Mouse (Mus musculus) spleen, postnatal 36 days (tissue): ENCODE results near the gene Myo18b.

Experiments used
- DNase-seq, 2 experiments: peaks; one replicate each; pipeline ENCODE4 v3.0.0; 2022; ENCODE audit warnings: low spot score in 2 of 2, mixed read lengths in 1 of 2

The Myo18b gene

GRCm38 (mm10) chr5:112678153-112678552 is 218.0 kb downstream of the Myo18b start:
- DNase-seq, result no peak

- DNase-seq, result no peak
Measured at GRCm38 (mm10) chr5:112674806-112675205, 221.4 kb downstream of the Myo18b start.

GRCm38 (mm10) chr5:112672457-112672856 is 223.7 kb downstream of the Myo18b start:
- no peak for DNase-seq

GRCm38 (mm10) chr5:112671961-112672360 is 224.2 kb downstream of the Myo18b start:
- no peak for DNase-seq

- no peak for DNase-seq
Measured at GRCm38 (mm10) chr5:112667153-112667552, 229.0 kb downstream of the Myo18b start.

- no peak for DNase-seq
Measured at GRCm38 (mm10) chr5:112665661-112666060, 230.5 kb downstream of the Myo18b start.

- no peak for DNase-seq
Measured at GRCm38 (mm10) chr5:112663701-112664100, 232.5 kb downstream of the Myo18b start.

- no peak for DNase-seq
Measured at GRCm38 (mm10) chr5:112660924-112661431, 235.2 kb downstream of the Myo18b start.

- DNase-seq, result no peak
Measured at GRCm38 (mm10) chr5:112659295-112659694, 236.9 kb downstream of the Myo18b start.

- no peak for DNase-seq
Measured at GRCm38 (mm10) chr5:112656811-112657210, 239.4 kb downstream of the Myo18b start.

GRCm38 (mm10) chr5:112655986-112656541 is 240.1 kb downstream of the Myo18b start:
- no peak for DNase-seq

- no peak for DNase-seq
Measured at GRCm38 (mm10) chr5:112655529-112655928, 240.6 kb downstream of the Myo18b start.

GRCm38 (mm10) chr5:112652036-112652435 is 244.1 kb downstream of the Myo18b start:
- DNase-seq, result no peak

- DNase-seq, result no peak
Measured at GRCm38 (mm10) chr5:112649164-112649702, 246.9 kb downstream of the Myo18b start.

GRCm38 (mm10) chr5:112646871-112647270 is 249.3 kb downstream of the Myo18b start:
- DNase-seq, result no peak

GRCm38 (mm10) chr5:112645535-112645934 is 250.6 kb downstream of the Myo18b start:
- DNase-seq, result no peak

GRCm38 (mm10) chr5:112643533-112644272 is 252.5 kb downstream of the Myo18b start:
- no peak for DNase-seq

GRCm38 (mm10) chr5:112642731-112643130 is 253.4 kb downstream of the Myo18b start:
- no peak for DNase-seq

- DNase-seq, result no peak
Measured at GRCm38 (mm10) chr5:112641770-112642169, 254.4 kb downstream of the Myo18b start.

- no peak for DNase-seq
Measured at GRCm38 (mm10) chr5:112641131-112641530, 255.0 kb downstream of the Myo18b start.

GRCm38 (mm10) chr5:112640651-112641050 is 255.5 kb downstream of the Myo18b start:
- no peak for DNase-seq
